Mouse (Mus musculus) forebrain, embryonic 13.5 days (tissue): ENCODE data around the gene Tex2. TPM values are rescaled to one million over a fixed set of nuclear protein-coding genes. Genes with fewer than 3 reads are reported as not detected.

Experiments used
- ATAC-seq: fragments of 200-750 bp; cut with Nextera tagmentation; 2 replicates; pipeline ENCODE4 v1.8.0; 2017
- H3K27ac ChIP-seq: fragments of 300-500 bp; sonication (generic); 2 replicates; pipeline ENCODE4 v1.5.1; 2015; ENCODE audit warnings: inconsistent platforms, mild to moderate bottlenecking, moderate library complexity
- H3K27me3 ChIP-seq: fragments of 300-500 bp; sonication (generic); 2 replicates; pipeline ENCODE4 v1.6.1; 2015; ENCODE audit warnings: mild to moderate bottlenecking, inconsistent platforms
- H3K36me3 ChIP-seq: fragments of 300-500 bp; sonication (generic); 2 replicates; pipeline ENCODE4 v1.6.1; 2015; ENCODE audit warnings: mild to moderate bottlenecking, inconsistent platforms; ENCODE audit not compliant: poor library complexity, severe bottlenecking
- H3K4me1 ChIP-seq: fragments of 300-500 bp; sonication (generic); 2 replicates; pipeline ENCODE4 v1.6.1; 2015; ENCODE audit warnings: inconsistent platforms
- H3K4me2 ChIP-seq: fragments of 300-500 bp; sonication (generic); 2 replicates; pipeline ENCODE4 v1.6.1; 2015; ENCODE audit warnings: inconsistent platforms, mild to moderate bottlenecking, moderate library complexity
- H3K4me3 ChIP-seq: fragments of 300-500 bp; sonication (generic); 2 replicates; pipeline ENCODE4 v1.5.1; 2015; ENCODE audit warnings: mild to moderate bottlenecking, inconsistent platforms
- H3K9ac ChIP-seq: fragments of 300-500 bp; sonication (generic); 2 replicates; pipeline ENCODE4 v1.6.1; 2015; ENCODE audit warnings: mild to moderate bottlenecking, inconsistent platforms
- H3K9me3 ChIP-seq: fragments of 300-500 bp; sonication (generic); replicated peaks from 2 replicates; pipeline ENCODE4 v1.6.1; 2016; ENCODE audit warnings: inconsistent platforms
- WGBS: fragments of 180-500 bp; shearing (Covaris S2); methylation state at CpG from one replicate; pipeline ENCODE4 v1.1.7; 2015; 5-methylcytosine and 5-hydroxymethylcytosine counted together
- polyA plus RNA-seq: library from polyadenylated mRNA; unstranded; fragments of >200 nt; fragmentation: Nextera tagmentation; extraction: Ambion mirVana; gene quantifications from 2 replicates; pipeline ENCODE4 v1.2.1, GENCODE M21; 2015

The Tex2 gene
- polyA plus RNA-seq, 1 experiment from 2014 or later: 9.6 TPM

DNA sequence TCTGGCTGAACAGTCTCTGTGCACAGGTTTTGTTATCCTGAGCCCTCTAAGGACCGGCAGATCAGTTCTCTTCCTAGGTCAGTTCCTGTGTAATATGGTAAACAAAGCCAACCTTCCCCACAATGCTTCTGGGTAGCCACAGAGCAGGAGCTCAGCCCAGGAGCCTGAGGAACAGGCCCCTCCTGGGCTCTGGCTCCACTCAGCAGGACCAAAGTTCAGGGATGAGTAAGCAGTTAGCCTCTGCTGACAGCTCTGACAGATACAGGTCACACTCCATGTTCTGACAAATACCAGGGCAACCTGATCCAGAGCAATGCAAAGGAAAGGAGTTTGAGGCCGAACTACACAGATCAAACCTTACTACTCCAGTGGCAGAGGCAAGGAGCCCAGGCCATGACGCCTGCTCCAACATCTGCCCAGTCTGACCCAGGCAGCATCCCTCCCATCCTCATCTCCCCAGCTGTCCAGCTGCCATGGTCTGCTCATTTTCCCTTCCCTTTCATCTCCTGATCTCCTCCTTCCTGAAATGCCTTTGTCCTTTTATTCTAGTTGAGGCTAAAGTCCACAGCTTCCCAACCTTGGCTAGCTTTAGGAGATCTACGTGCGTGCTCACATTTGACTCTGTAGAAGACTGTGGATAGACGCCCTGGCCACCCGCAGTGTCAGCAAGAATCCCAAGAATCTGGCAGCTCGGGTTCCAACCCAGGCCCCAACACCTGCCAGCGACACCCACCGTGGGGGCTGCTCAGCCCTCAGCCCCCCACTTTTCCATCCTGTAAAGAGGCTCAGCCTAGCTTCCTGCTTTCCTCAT is 57.2 kb downstream of the Tex2 start:
- Histone ChIP-seq H3K9ac (no peak overlapping the region), H3K4me2 (no peak overlapping the region), H3K27me3 (no peaks in the 10 kb centered on the region), H3K36me3 (no peaks in the 10 kb centered on the region), H3K27ac (no peak overlapping the region), H3K4me3 (no peak overlapping the region), H3K9me3 (no peaks in the 10 kb centered on the region), H3K4me1 (peaks cover 3% of the 10 kb centered on the region; the same call in 1 of the 2 replicates)
- WGBS: 68% methylated on average over 10 of the region's 10 CpGs
- no peak for ATAC-seq

DNA sequence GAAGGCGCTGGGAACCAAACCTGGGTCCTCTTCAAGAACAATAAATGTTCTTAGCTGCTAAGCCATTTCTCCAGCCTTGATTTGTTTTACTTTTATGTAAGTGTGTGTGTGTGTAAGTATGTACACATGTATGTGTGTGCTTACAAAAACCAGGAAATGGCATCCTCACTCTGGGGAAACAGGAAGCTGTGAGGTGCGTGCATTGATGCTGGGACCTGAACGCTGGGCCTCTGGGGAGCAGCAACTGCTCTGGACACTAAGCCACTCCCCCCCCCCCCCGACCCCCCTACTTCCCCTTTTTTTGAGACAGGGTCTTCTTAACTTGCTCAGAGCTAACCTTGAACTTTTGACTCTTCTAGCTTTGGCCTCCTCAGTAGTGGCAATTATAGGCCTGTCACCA is 62.8 kb downstream of the Tex2 start:
- WGBS: 90% methylated on average over 4 of the region's 4 CpGs

DNA sequence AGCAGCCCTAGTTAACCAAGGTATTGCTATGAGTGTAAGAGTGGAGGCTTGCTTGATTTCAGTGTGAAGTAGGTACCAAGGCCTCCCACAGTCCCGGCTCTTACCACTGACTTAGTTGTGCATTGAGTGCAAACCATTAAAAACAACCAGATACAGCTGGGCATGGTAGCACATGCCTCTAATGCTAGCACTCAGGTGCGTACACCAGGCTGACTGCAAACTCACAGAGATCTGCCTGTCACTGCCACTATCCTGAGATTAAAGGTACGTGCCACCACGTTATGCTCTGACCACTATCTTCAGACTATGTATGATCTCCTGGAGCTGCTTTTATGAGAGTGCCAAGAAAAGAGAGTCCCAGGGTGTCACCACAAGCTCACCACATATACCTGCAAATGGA is 67.1 kb downstream of the Tex2 start:
- Histone ChIP-seq H3K27ac (no peak overlapping the region), H3K9ac (no peak overlapping the region), H3K4me3 (no peak overlapping the region), H3K4me1 (no peaks in the 10 kb centered on the region), H3K27me3 (no peaks in the 10 kb centered on the region), H3K36me3 (peaks cover 40% of the 10 kb centered on the region), H3K4me2 (no peak overlapping the region), H3K9me3 (no peaks in the 10 kb centered on the region)
- no peak for ATAC-seq
- WGBS: 95% methylated on average over 4 of the region's 4 CpGs

More for the DNA sequence above, 62.8 kb downstream of the Tex2 start:
- H3K27ac ChIP-seq: no peak overlapping the region
- no peak overlapping the region for H3K4me3 ChIP-seq
- no peak overlapping the region for H3K9ac ChIP-seq
- H3K36me3 ChIP-seq: peaks cover 19% of the 10 kb centered on the region
- no peaks in the 10 kb centered on the region for H3K4me1 ChIP-seq
- ATAC-seq: no peak
- no peak overlapping the region for H3K4me2 ChIP-seq
- H3K27me3 ChIP-seq: no peaks in the 10 kb centered on the region
- H3K9me3 ChIP-seq: no peaks in the 10 kb centered on the region

DNA sequence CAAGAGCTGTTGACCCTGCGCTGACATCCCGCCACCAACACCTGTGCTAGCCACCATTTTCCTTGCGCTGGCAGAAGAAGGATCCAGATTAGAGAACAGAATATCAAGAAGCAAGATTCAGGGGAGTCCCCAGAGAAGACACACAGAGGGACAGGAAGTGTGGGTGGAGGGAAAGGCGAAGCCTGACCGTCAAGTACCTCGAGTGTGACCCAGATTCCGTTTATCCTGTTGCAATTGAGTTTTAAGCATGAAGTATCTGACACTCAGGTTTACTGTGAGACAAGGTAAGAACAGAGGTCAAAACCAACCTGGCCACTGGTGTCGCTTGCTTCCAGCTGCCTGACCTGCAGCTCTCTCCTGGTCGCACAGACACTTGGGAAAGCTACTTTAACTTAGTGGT is 68.3 kb downstream of the Tex2 start:
- Histone ChIP-seq H3K27ac (no peak overlapping the region), H3K4me2 (no peak overlapping the region), H3K4me3 (no peak overlapping the region), H3K9me3 (no peaks in the 10 kb centered on the region), H3K27me3 (no peaks in the 10 kb centered on the region), H3K9ac (no peak overlapping the region), H3K36me3 (peaks cover 40% of the 10 kb centered on the region), H3K4me1 (no peaks in the 10 kb centered on the region)
- no peak for ATAC-seq
- WGBS: 94% methylated on average over 9 of the region's 9 CpGs

DNA sequence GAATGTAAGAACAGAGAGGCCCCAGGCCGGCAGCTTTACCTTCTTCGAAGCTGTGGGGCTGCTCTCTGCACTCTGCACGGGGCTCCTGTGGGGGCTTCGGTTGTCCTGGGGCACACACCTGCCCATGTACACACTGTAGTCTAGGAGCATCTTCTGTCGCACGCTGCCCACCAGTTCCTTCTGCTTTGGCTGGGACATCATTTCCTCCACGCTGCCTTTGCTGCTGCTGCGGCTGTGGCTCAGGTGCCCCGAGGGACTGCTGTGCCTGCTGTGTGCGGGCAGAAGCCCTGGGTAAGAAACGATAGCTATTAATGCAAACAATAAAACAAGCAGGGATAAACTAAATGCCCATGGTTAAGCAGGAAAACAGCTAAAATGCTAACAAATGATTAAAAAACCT is 69.1 kb downstream of the Tex2 start:
- Histone ChIP-seq H3K4me1 (no peaks in the 10 kb centered on the region), H3K27me3 (no peaks in the 10 kb centered on the region), H3K9ac (no peak overlapping the region), H3K9me3 (no peaks in the 10 kb centered on the region), H3K36me3 (peaks cover 40% of the 10 kb centered on the region), H3K4me2 (no peak overlapping the region), H3K4me3 (no peak overlapping the region), H3K27ac (no peak overlapping the region)
- 86% methylated on average over 11 of the region's 11 CpGs for WGBS
- ATAC-seq: no peak

DNA sequence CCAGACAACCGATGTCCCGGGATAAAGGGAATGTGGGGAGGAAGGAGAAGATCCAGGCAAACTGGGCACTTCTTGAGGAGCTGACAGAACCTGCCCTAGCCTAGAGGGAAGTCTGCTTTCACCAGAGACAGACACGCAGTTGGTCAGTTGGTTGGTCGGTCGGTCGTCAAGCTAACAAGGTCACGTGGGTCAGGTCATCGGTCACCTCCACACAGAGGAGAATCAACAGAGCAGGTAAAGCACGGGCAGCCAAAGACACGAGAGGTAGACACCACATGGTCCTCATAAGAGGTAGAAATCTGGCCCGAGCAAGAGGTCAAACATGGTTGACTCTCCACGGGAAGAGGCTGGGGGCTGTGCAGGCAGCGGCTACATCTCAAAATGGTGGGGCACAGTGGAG is 70.2 kb downstream of the Tex2 start:
- Histone ChIP-seq H3K4me3 (no peak overlapping the region), H3K9ac (no peak overlapping the region), H3K4me1 (no peaks in the 10 kb centered on the region), H3K9me3 (no peaks in the 10 kb centered on the region), H3K4me2 (no peak overlapping the region), H3K27ac (no peak overlapping the region), H3K36me3 (peaks cover 34% of the 10 kb centered on the region), H3K27me3 (no peaks in the 10 kb centered on the region)
- no peak for ATAC-seq
- 96% methylated on average over 13 of the region's 13 CpGs for WGBS

DNA sequence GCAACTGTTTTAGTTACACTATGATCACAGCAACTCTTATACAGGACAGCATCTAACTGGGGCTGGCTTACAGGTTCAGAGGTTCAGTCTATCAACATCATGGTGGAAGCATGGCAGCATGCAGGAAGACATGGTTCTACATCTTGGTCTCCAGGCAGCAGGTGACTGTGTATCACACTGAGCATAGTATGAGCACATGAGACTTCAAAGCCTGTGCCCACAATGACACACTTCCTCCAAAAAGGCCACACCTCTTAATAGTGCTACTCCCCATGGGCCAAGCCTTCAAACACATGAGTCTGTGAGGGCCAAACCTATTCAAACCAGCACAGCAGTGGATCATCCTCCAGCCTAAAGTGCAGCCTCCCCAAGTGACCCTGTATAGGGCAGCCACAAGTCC is 70.8 kb downstream of the Tex2 start:
- no peak for ATAC-seq
- no peak overlapping the region for H3K27ac ChIP-seq
- no peak overlapping the region for H3K4me2 ChIP-seq

DNA sequence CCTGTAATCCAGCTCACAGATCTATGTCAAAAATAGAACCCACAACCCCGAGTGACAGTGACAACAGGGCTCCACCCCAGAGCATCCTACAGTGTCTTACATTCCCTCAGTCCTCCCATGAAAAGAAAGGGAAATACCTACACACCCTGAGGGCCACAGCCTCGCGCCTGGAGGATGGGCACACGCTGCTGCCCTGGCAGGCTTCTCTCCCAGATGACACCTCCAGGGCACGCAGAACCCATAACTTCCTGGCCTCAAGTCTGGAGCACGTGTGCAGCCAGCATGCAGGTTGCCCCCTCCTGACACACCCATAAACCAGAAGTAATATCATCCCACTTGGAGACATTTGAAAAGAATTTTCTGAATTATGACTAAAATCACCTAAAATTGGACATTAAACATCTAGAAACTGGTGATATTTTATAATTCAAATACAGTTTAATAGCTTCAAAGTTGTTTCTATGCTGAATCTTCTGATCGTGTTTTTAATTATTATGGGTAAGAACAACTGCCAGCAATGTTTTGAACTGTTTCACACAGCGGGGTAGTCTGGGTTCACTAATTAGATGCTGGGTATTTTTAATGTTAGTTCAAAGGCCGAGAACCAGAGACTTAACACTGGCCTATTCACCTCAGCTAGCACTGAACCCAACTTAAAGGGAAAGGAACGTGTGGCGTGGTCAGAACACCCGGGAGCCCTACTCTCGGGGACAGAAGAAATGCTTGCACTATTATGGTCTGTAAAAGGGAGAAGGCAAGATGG is 72.5 kb downstream of the Tex2 start:
- Histone ChIP-seq H3K27ac (no peak overlapping the region), H3K27me3 (no peaks in the 10 kb centered on the region), H3K9ac (no peak overlapping the region), H3K4me3 (no peak overlapping the region), H3K9me3 (no peaks in the 10 kb centered on the region), H3K36me3 (peaks cover 22% of the 10 kb centered on the region), H3K4me1 (0 out of 2 replicates have a peak, but pooled peaks cover 3% of the 10 kb centered on the region), H3K4me2 (no peak overlapping the region)
- ATAC-seq: no peak
- 67% methylated on average over 13 of the region's 13 CpGs for WGBS

More for the DNA sequence above, 70.8 kb downstream of the Tex2 start:
- Histone ChIP-seq H3K4me3 (no peak overlapping the region), H3K9ac (no peak overlapping the region), H3K4me1 (no peaks in the 10 kb centered on the region), H3K27me3 (no peaks in the 10 kb centered on the region), H3K36me3 (peaks cover 34% of the 10 kb centered on the region), H3K9me3 (no peaks in the 10 kb centered on the region)

DNA sequence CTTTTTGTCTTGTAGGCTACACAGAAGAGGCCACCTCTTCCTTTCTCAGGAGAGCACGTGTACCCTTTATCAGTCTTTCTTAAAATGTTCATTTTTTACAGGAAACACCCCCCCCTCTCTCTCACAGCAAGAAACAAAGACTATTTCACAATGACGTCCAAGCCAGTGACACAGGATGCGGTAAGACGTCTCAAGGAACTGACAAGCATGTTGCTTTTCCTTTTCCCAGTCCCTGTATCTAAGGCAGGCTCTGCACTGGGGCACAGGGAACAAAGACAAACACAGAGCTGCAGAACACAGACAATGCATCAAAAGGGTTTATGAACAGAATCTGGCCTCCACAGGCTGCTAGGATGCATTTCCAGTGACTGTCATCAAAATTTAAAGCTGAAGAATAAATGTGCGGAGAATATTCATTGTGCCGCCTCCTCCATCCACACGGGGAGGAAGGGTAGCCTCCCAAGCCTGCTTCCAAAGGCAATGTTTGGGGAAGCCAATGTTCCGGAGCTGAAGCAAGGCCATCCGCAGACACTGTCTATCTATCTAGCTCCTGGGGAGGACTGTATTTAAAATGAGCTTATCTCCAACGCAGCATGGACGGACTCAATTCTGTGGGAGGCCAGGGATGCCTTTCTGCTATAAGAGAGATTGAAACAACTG is 76.8 kb downstream of the Tex2 start:
- H3K9ac ChIP-seq: no peak overlapping the region; the same call in 1 of the 2 replicates
- 0 out of 2 replicates have a peak, but pooled peaks cover 3% of the 10 kb centered on the region for H3K4me1 ChIP-seq
- H3K27ac ChIP-seq: peak overlapping the region; percentile 51
- peaks cover 10% of the 10 kb centered on the region; the same call in 1 of the 2 replicates for H3K36me3 ChIP-seq
- no peaks in the 10 kb centered on the region for H3K9me3 ChIP-seq
- H3K4me2 ChIP-seq: no peak overlapping the region
- no peak for ATAC-seq
- H3K4me3 ChIP-seq: no peak overlapping the region
- no peaks in the 10 kb centered on the region for H3K27me3 ChIP-seq
- 66% methylated on average over 11 of the region's 11 CpGs for WGBS

DNA sequence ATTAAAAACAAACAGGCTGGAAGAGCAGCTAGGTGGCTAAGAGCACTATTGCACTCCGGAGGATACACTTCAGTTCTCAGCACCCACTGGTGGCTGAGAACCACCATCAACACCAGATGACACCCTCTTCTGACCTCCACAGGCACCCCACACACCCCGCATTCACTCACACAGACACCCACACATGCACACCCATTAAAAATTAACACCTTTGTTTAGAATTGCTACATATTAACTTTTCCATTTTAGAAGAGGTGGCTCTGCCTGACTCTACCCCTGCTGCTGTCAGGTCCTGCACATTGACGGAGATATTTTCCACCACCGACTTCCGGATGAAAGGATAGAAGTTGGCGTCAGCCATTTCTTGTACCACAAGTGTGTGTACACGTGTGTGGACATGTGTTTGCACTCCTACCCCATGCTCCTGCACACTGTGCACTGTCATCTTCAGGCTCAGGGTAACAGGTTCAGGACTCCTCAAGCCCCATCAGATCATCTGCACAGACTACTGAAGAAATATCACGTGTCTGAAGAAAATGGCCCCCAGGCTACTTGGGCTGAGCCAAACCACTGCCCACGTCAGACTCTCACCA is 77.5 kb downstream of the Tex2 start:
- ATAC-seq: no peak
- H3K27ac ChIP-seq: no peak overlapping the region
- H3K4me1 ChIP-seq: 0 out of 2 replicates have a peak, but pooled peaks cover 3% of the 10 kb centered on the region
- no peaks in the 10 kb centered on the region for H3K27me3 ChIP-seq
- no peaks in the 10 kb centered on the region for H3K9me3 ChIP-seq
- no peak overlapping the region for H3K4me3 ChIP-seq
- H3K4me2 ChIP-seq: no peak overlapping the region
- 89% methylated on average over 9 of the region's 9 CpGs for WGBS
- no peak overlapping the region for H3K9ac ChIP-seq
- H3K36me3 ChIP-seq: peaks cover 10% of the 10 kb centered on the region; the same call in 1 of the 2 replicates

DNA sequence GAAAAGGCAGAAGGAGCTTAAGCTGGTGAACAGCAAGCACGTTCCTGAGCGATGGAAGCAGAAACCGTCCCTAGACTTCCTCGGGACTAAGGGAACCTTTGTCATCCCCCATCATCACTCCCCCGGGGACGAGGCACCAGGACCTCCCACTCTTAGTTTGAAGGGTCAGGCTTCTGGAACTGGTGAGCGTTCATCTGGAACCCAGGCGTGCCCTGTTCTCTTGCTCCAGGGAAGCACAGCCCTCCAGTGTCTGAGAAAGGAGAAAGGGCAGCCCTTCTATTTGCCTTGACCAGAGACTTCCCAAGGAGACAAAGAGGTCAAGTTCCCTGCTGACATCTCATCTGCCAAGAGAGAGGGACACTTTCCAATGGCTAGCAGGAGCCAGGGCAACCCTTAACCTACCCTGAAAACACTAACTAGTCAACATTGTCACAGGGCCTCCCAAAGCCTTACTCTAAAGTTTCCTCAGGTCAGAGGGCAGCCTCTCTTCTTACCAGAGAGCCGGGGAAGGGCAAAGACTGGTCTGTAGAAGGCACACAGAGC is 80.9 kb downstream of the Tex2 start:
- Histone ChIP-seq H3K36me3 (peaks cover 10% of the 10 kb centered on the region; the same call in 1 of the 2 replicates), H3K27me3 (no peaks in the 10 kb centered on the region), H3K9ac (no peak overlapping the region), H3K9me3 (no peaks in the 10 kb centered on the region), H3K27ac (no peak overlapping the region), H3K4me1 (peaks cover 3% of the 10 kb centered on the region; the same call in 1 of the 2 replicates), H3K4me3 (no peak overlapping the region), H3K4me2 (no peak overlapping the region)
- no peak for ATAC-seq
- 80% methylated on average over 9 of the region's 9 CpGs for WGBS
